Mouse (Mus musculus): ENCODE measurements around the gene Hsdl1.

Hsdl1 gene

DNA sequence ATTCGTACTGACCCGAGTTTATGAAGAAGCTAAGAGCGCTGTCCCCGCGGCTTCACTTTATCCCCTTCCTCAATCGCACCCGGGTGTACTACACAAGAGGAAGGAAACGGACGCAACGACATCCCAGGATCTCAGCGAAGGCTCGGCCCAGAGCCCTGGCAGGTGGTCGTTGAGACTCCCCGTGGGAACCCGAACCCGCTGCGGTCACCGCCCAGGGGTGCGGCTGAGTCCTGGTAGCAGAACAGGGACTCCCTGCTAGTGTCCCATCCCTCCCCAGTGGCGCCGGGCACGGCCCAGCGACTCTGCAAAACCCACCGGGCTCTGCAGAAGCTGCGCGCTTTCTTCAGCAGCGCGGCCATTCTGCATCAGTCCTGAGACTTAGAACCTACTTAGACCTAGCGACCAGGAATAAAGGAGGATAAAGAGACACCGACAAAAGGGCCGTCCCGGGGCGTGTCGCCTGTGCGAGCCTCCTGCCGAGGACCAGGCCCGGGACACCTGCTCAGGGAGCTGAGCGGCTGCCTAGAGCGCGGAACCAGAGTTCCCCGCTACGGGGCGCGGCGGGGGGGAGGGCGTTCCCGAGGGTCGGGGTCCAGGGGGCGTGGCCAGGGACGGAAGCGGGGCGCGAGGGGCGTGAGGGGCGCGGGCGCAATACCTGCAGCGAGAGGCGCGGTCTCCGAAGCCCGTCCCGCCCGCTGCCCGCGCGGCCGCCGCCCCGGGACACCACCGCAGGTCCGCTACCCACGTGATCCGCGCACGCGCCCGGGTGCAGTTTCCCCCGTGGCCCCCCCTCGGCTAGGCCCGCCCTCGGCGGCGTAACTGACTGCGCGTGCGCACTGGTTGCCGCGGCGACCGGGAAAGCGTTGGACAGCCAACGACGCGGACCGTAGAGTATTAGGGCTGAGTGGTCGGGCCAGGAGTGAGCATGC, at the start of gene Hsdl1, which contains the start of gene Dnaaf1:
Hsdl1 (minus strand) TSS at position 747 of the 929 bp plus-strand sequence.
Dnaaf1 (plus strand) TSS at position 799 of the 929 bp plus-strand sequence.
- DNase-seq (ENCODE audit: low spot score) = peak; percentile 92

DNA sequence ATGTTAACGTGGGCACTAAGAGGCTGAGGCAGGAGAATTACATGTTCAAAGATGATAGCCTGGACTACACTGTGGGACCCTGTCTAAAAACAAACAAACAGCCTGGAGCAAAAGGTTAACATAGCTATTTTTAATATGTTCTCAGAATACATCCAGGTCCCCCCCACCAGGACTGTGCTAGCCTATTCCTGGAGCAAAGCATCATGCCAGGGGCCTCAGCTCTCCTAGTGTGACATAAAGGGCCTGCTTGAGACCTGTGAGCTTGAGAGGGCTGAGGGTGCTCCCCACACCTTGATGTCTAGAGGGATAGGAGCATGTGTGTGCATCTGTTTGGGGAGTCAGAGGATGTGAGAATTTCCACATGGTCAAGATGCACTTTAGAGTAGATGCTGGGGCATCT, 48.8 kb upstream of the Hsdl1 start:
- DNase-seq (ENCODE audit: low spot score) = no peak

DNA sequence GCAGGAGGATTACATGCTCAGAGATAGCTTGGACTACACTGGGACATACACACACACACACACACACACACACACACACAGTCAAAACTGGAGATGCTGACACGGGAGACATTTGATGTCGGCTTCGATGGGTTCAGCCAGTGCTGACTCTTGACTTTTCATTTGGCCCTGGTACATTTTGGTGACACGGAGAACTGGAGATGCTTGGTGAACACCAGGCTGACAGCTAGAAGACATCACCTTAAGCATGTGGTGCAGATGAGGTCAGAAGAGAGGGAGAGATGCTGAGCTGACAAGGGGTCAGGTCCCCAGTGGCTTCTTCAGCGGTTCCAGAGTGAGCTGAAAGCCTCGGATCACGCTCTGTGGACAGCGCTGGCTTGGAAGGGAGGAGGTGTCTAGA, 48.1 kb upstream of the Hsdl1 start:
- no peak for DNase-seq (ENCODE audit: low spot score)

DNA sequence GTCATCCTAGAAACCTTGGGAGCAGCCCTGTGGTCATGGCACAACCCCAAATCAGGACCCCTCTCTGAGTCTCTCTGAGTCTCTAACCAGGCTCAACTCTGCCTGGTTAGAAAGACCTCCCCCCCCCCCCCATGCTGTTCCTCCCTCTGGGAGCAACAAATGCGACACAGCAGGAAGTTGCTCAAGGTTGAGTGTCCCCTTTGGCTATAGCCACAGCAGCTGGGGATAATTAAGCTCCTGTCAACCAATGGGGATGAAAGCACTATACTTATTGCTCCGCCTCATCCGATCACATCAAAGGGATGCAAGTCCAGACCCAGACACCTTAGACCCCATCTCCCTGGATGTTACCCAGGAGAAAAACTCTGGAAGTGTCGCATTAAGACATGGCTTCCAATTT, 47.6 kb upstream of the Hsdl1 start:
- DNase-seq (ENCODE audit: low spot score) = no peak

DNA sequence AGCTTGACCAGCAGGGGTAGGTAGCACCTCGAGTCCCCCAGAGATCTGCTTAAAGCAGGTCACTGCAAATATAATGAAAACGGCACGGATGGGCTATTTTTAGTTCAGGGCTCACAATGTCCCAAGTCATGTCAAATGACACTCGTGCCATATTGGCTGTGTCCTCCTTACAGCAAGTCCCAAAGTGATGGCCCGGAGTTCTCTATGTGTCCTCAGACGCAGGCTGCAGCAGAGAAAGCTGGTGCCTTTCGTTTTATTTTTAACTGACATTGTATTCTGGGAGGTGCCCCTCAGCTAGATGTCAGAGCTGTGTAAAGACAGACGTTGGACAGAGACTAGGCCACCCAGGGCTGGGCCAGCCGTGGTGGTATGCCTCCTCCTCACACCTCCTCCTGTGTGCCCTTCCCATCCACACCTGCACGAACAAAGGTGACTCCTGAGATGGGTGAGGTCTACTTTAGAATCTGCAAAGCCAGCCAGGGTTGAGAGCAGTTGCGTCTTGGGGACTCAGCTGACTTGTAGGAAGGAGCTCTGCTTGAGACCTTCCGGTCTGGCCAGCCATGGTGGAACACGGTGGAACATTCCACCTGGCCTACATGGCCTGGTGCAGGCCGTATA, 46.0 kb upstream of the Hsdl1 start:
- DNase-seq (ENCODE audit: low spot score) = no peak

DNA sequence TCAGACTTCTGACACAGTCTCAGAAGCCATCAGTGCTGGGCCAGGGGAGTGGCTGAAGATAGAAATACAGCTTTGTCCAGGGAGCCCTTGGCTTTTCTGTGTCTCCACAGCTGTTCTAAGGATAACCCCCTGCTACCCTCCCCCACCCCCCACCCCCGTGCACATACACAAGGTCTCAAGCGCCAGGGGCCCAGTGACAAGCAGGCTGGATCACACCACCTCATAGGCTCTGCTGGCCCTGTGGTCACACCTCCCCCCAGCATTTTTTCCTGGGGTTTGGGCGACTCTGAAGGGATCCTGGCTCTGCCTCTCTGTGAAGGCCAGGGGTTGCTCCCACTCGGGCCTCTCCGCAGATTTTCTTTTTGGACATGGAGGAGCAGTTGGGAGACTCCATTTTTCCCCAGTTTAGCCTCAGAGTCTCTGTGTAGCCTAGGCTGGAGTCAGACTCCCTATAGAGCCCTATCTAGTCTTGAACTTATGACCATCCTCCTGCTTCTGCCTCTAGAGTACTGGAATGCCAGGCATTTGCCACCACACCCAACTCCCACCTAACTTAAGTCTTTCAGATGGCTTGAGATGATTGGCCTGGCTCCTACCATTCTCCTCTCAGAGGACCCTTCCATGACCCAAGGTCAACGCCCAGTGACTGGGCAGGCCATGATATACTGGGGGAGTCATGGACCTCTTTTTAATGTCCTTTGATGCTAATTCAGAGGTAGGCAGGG, 45.3 kb upstream of the Hsdl1 start:
- no peak for DNase-seq (ENCODE audit: low spot score)

DNA sequence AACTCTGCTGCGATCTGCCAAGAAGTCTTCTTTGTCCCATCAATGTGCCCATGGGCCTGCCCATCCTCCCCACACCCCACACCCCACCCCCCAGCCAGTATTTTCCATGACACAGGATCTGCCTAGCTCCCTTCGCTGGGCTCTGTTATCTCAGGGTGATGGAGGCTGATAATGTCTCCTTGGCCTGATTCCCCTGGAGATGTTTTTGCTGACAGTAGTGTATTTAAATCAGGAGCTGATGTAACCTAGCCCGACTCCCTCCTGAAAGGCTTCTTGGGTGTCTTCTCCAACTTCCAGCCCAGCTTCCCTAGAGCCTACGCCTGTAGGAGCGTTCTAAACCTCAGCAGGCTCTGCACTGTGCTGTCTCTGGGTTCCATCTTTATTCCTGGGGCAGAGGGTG, 43.9 kb upstream of the Hsdl1 start:
- DNase-seq (ENCODE audit: low spot score) = no peak

DNA sequence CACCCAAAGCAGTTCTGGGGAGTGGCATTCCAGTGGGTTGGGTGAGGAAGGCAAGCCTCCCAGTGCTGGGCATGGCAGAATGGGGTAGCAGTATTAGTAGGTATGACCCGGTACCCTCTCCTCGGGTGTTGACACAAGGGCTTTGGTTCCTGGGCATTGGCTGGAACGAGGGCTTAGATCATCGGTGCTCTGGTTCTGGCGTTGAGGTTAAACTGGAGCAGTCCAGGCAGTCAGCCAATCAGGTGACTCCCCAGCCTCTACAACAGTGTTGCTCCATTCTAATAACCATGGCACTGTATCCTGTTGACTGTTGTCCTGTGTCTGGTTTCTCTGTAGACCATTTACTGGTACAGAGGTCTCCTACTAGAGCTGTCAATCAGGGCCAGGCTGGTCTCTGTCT, 42.6 kb upstream of the Hsdl1 start:
- no peak for DNase-seq (ENCODE audit: low spot score)

DNA sequence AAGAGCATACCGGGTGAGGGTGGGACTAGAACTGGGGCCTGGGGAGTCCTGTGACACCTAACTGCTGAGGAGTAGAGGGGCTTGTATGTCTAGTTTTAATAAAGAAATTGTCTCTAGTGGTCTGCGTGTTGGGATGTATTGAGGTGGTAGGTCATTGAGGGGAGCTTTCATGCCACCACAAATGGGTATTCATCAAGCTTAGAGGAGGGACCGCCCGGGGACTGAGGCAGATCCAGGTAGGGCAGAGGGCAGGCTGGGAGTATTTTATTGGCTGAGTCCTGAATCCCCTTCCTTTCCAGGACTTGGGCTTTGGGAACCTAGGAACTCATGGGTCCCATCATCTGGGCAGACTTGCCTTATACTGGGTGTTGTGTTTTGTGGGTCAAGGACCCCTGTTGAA, 41.8 kb upstream of the Hsdl1 start:
- no peak for DNase-seq (ENCODE audit: low spot score)

DNA sequence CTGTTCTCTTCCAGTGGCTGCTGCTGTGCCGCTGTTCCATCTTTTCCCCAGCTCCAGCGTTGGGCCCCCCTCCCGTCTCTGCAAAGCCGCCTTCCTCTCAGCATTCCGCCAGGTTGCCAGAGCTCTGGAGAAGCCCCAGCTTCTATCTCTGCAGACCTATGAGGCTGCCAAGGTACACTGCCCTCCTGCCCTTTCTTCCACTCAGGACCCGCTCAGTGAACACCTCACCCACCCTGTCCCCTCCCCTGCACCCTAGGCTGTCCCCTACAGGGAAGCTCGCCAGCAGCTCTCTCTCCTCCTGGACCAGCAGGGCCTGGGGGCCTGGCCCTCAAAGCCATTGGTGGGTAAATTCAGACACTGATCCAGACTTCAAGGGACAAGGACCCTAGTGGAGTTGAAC, 41.4 kb upstream of the Hsdl1 start:
- DNase-seq (ENCODE audit: low spot score) = no peak

DNA sequence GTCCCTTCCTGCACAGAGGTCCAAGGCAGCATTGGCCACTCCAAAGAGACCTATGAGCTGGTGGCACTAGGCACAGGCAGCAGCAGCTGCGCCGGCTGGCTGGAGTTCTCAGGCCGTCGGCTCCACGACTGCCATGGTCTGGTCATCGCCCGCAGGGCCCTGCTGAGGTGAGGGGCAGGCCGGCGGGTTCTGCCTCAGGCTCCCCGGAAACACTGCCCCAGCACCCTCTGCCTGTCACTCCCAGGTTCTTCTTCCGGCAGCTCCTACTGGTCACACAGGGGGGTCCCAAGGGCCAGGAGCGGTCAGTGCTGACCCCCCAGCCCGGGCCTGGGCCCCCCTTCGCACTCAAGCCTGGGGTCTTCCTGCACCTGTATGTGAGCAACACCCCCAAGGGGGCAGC, 40.1 kb upstream of the Hsdl1 start:
- no peak for DNase-seq (ENCODE audit: low spot score)

DNA sequence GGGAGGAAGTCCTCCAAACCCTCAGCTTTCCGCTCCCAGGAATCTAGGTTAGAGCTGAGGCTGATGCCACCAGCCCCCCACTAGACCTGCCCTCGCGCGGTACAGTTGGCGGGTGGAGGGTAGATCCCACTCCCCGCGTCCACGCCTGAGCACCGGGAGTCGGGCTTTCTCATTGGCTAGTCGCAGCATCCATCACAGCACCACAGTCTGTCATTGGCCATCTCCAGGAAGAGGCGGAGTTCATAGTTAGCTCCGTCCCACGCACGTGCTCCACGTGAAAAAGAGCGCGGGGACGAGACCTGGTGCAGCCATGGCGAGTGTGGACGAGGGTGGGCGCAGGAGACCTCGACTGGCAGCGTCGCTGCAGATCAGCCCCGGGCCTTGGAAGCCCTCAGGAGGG, 37.5 kb upstream of the Hsdl1 start, which contains the start of gene Adad2:
Adad2 (plus strand) TSS at position 277 of the 400 bp plus-strand sequence.
- DNase-seq (ENCODE audit: low spot score) = no peak

DNA sequence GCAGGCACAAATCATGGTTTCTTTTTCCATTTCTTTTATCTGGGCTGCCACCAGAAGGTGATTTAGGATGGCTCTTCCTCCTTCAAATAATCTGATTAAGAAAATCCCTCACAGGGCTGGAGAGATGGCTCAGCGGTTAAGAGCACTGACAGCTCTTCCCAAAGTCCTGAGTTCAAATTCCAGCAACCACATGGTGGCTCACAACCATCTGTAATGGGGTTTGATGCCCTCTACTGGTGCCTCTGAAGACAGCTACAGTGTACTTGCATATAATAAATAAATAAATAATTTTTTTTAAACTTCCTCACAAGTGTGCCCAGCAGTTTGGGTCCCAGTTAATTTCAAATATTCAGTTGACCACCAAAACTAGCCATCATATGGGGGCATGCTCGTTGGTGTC, 31.2 kb upstream of the Hsdl1 start:
- no peak for DNase-seq (ENCODE audit: low spot score)

DNA sequence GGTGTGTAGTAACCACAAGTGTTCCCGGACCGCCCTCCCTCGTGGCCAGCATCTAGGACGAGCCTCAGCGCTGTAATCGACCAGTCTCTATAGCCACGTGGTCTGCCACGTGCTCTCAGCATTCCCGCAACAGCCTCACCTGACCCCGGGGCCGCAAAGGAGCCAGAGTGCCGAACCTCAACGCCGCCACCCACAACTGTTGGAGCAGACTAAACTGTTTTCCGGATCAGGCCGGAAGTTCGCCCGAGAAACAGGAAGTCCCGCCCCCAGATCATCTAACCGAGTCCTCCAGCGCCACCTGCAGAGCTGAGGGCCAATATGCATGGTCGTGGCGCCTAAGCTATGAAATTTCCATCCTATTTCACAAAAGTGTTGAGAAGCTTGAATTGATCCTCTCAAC, 30.0 kb upstream of the Hsdl1 start, which contains the start of gene Taf1c:
Taf1c (minus strand) TSS at position 227 of the 400 bp plus-strand sequence.
- DNase-seq (ENCODE audit: low spot score) = peak; percentile 93

DNA sequence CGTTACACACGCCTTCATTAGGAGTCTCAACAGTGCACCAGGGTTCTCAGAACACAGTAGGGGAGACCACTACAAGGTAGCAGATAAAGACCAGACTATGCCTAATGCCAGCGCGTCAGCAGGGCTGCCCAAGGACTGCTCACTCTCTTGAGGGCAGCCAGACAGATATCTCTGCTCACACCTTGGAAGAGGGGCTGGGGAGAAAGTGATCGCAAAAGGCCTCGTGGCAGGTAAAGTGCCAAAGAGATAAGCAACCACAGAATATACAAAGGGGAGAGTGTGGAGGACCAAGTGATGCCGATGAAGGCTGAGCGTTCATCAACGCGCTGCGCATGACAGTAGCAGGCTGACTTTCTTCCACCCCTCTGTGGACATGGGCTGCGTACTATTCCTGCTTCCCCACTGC, 29.4 kb upstream of the Hsdl1 start:
- DNase-seq (ENCODE audit: low spot score) = no peak

DNA sequence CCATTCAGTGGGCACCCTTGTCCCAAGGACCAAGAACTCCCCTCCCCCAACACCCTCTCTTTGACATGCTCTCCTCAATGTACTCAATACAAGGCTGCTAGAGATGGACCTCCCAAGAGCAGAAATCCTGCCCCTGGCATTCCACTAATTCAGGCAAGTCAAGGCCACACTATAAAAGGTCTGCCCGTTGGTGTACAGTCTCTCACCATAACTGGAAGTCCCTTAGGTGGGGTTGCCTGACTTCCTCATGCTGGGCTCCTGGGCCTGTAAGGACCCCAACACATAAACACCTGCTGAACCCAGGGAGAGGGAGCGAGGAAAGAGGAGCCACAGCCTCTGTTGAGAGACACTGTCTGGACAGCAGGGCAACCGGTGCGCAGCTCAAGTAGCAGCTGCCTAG, 28.8 kb upstream of the Hsdl1 start:
- no peak for DNase-seq (ENCODE audit: low spot score)

DNA sequence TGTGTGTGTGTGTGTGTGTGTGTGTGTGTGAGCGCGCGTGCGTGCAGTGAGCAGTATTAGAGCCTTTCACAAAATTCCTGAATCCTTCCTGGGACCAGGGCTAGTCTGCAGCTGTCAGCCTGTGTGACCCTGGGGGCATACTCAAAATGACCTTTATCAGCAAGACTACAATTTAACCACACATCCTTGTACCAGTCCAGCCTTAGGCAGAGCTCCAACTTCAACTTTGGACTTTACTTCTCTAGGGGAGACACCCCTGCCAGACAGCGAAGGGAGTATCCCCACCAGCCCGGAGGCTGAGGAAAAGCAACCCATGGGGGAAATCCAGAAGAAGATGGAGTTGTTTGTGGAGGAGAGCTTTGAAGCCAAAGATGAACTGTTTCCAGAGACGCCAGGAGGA, 16.5 kb upstream of the Hsdl1 start:
- DNase-seq (ENCODE audit: low spot score) = no peak

DNA sequence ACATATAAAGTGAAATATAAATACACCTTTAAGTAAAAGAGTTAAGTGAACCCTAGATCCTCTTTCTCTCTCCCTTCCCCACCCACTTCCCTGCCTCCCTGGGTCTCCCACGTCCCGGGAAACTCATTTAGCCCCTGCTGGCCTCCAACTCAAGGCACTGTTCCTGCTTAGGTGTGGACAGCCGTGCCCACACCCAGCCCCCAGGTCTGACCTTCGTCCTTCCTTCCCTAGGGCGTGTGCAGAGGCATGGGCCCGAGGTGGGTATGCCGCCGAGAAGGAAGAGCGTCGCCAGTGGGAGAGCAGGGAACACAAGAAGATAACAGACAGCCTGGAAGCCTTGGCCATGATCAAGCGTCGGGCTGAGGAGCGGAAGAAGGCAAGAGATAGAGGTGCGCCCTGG, 15.4 kb upstream of the Hsdl1 start:
- no peak for DNase-seq (ENCODE audit: low spot score)

DNA sequence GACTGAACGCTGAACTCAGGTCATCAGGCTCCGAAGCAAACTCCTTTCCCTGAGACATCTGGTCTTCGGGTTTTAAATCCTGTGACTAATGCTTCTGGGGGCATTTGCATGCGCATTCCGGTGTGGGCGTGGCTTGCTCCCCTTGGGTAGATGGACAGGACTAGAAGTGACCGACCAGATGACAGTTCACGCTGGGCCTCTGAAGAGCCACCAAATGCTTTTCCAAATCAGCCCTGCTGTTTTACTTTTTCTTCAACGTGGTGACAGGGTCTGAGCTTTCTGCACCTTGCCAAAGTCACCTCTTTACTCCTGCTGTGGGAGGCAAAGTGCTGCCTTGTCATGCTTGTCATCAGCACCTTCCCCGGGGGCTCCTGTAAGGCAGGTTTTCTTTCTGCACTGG, 13.9 kb upstream of the Hsdl1 start:
- no peak for DNase-seq (ENCODE audit: low spot score)

DNA sequence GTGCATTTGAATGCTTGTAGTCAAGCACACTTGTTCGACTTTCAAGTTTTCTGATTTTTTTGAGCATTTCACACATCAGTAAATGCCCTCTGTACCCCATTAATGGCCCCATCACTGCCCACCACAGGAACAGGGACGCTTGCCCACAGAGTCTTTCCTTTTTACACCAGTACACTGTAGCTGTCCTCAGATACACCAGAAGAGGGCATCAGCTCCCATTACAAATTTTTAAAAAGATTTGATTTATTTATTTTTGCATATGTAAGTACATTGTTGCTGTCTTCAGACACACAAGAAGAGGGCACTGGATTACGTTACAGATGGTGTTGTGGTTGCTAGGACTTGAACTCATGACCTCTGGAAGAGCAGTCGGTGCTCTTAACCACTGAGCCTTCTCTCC, 13.3 kb upstream of the Hsdl1 start:
- DNase-seq (ENCODE audit: low spot score) = no peak

DNA sequence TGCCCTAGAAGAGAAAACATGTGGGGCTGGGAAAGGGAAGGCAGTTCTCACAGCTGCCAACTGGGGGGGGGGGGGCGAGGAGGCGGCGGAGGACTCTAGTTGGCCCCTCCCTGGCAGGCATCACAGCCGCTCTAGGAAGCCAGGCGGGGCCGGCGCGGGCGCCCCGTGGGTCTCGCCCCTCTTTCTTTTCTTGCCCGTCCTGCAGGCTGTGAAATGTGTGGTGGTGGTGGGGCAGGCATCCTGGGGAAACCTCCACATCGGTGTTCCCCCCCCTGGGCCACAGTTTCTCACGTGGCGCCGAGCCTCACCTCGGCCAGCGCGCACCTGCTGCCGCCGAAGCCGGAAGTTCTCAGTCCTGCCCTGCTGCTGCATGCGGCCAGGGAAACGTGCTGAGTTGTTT, 10.9 kb upstream of the Hsdl1 start:
- peak; percentile 48 for DNase-seq (ENCODE audit: low spot score)

DNA sequence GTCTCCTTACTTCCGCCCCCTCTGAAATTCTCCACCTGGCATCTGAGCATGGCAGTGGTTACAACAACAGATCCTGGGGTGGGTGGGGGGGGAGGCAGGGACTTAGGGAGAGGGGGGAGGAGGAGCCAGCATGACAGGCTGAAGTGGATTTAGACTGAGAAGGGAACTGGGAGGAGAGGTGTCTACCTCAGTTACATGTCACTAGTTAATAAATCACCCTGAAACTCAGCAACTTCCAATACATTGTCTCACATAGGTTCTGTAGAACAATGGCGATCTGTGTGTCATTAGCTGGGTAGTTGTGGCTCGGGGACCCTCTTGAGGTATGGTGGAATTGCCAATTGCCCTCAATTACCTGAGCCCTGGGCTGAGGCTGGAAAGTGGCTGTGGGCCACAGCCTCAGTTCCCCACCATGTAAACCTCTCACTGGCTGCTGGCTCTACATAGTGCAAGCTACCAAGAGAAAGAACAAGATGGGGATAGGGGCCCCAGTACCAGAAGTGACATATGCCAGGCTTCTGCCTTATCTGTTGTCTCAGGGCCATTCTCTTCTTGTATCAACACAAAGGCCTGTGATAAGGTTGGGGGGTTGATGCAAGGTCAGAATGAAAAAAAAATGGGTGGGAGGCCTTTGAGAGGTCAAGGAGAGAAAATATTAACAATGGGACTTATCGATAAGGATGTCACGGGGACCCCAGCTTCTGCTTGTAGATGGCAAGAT, 5.6 kb upstream of the Hsdl1 start:
- no peak for DNase-seq (ENCODE audit: low spot score)

All from T-cell, adult 2 months (primary cell).